Mouse (Mus musculus) limb, embryonic 11.5 days (tissue): ENCODE results near the gene Myh7b. TPM values are rescaled to one million over a fixed set of nuclear protein-coding genes. Genes with fewer than 3 reads are reported as not detected.
A peak's percentile ranks its signal among the peaks of the same experiment; 100 is the strongest.

ENCODE experiments used
- ATAC-seq: fragments of 200-750 bp; cut with Nextera tagmentation; 2 replicates; pipeline ENCODE4 v1.8.0; 2017; ENCODE audit warnings: low read depth; ENCODE audit not compliant: insufficient number of reproducible peaks, low FRiP score, low TSS enrichment
- DNase-seq: peaks from one replicate; pipeline ENCODE4 v3.0.0-alpha.2; 2015; ENCODE audit warnings: low spot score
- H3K27ac ChIP-seq: fragments of 300-500 bp; sonication (generic); replicated peaks from 2 replicates; pipeline ENCODE4 v1.5.1; 2014; ENCODE audit warnings: low read depth, mild to moderate bottlenecking, low read length
- H3K27me3 ChIP-seq: fragments of 300-500 bp; sonication (generic); 2 replicates; pipeline ENCODE4 v1.6.1; 2014; ENCODE audit warnings: mild to moderate bottlenecking, low read length, mixed read lengths; ENCODE audit not compliant: control insufficient read depth, insufficient read depth
- H3K36me3 ChIP-seq: fragments of 300-500 bp; sonication (generic); 2 replicates; pipeline ENCODE4 v1.6.1; 2014; ENCODE audit warnings: mild to moderate bottlenecking, low read length, moderate library complexity, mixed read lengths; ENCODE audit not compliant: control insufficient read depth, insufficient read depth
- H3K4me1 ChIP-seq: fragments of 300-500 bp; sonication (generic); 2 replicates; pipeline ENCODE4 v1.6.1; 2014; ENCODE audit warnings: low read length, mixed read lengths; ENCODE audit not compliant: control insufficient read depth, insufficient read depth
- H3K4me2 ChIP-seq: fragments of 300-500 bp; sonication (generic); 2 replicates; pipeline ENCODE4 v1.6.1; 2014; ENCODE audit warnings: low read depth, mild to moderate bottlenecking, moderate library complexity; ENCODE audit not compliant: severe bottlenecking
- H3K4me3 ChIP-seq: fragments of 300-500 bp; sonication (generic); 2 replicates; pipeline ENCODE4 v1.5.1; 2014; ENCODE audit warnings: low read depth, low read length
- H3K9ac ChIP-seq: fragments of 300-500 bp; sonication (generic); 2 replicates; pipeline ENCODE4 v1.6.1; 2014; ENCODE audit warnings: mild to moderate bottlenecking, low read length
- H3K9me3 ChIP-seq: fragments of 300-500 bp; sonication (generic); 2 replicates; pipeline ENCODE4 v1.6.1; 2016; ENCODE audit warnings: low read length; ENCODE audit not compliant: control insufficient read depth
- WGBS: fragments of 180-500 bp; shearing (Covaris S2); extraction: QIAGEN DNeasy Blood & Tissue Kit; methylation state at CpG from one replicate; pipeline ENCODE4 v1.1.7; 2014; 5-methylcytosine and 5-hydroxymethylcytosine counted together
- microRNA counts: library from miRNA; unstranded; fragments of <30 nt; microRNA quantifications from one replicate; lab custom pipeline; 2016
- microRNA-seq: library from miRNA; unstranded; fragments of <30 nt; microRNA quantifications from one replicate; pipeline ENCODE4, GENCODE M21; 2016
- polyA plus RNA-seq: library from polyadenylated mRNA; unstranded; fragments of >200 nt; fragmentation: Nextera tagmentation; extraction: Ambion mirVana; gene quantifications from 2 replicates; pipeline ENCODE4 v1.2.1, GENCODE M21; 2014

Gene Myh7b
- polyA plus RNA-seq, 1 experiment from 2014 or later = 0.67 TPM

DNA sequence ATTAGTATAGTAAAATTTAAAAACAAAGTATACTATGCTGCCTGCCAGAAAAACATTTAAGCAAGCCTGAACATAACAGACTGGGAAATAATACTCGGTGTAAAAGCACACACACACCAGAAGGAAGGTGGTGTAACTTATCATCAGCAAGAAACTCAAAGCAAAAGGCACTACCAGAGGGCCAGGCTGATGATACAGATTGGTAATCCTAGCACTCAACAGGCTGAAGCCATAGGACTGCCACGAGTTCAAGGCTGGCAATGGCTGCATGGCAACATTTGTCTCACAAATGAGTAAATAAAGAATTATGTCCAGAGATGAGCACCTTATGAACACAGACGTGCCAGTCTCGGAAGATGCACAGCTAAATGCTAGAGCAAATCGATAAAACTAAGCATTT is 72.8 kb downstream of the Myh7b start:
- ATAC-seq = no peak
- no peak overlapping the region for H3K9ac ChIP-seq
- H3K27me3 ChIP-seq = no peaks in the 10 kb centered on the region

More for the DNA sequence above, 72.8 kb downstream of the Myh7b start:
- Histone ChIP-seq H3K9me3 (no peaks in the 10 kb centered on the region), H3K4me2 (no peak overlapping the region), H3K4me3 (no peak overlapping the region), H3K4me1 (no peaks in the 10 kb centered on the region), H3K36me3 (no peaks in the 10 kb centered on the region), H3K27ac (no peak overlapping the region)
- WGBS = 93% methylated on average over 5 of the region's 5 CpGs
- DNase-seq = no peak

MicroRNAs within 50 kb of the gene (microRNA counts, 519-probe panel; counts per million panel counts)
- not detected for microRNA mmu-miR-499 (lab: Ali Mortazavi, UCI)

Small RNAs within 50 kb of the gene (microRNA-seq; reads per million reads assigned to microRNA genes)
- gene Mir499 = 4.3 reads per million, percentile 7 among the genes with 10 or more reads in this experiment

Other genes starting within 250 kb of the Myh7b start
- gene Trp53inp2, start 230.2 kb upstream of the Myh7b start, polyA plus RNA-seq = 17.5 and 19.3 TPM in 2 replicates
- 31.0 and 35.7 TPM in 2 replicates for gene Ncoa6, start 137.3 kb upstream of the Myh7b start, polyA plus RNA-seq
- gene Acss2, start 93.3 kb upstream of the Myh7b start, polyA plus RNA-seq = 9.2 and 10.7 TPM in 2 replicates
- 2.2 and 2.3 TPM in 2 replicates for gene Ggt7, start 93.0 kb upstream of the Myh7b start, polyA plus RNA-seq
- gene Gss, start 18.4 kb upstream of the Myh7b start, polyA plus RNA-seq = 22.8 and 24.2 TPM in 2 replicates
- 142 and 143 TPM in 2 replicates for gene Trpc4ap, start 81.2 kb downstream of the Myh7b start, polyA plus RNA-seq
- 21.5 and 24.9 TPM in 2 replicates for gene Edem2, start 118.3 kb downstream of the Myh7b start, polyA plus RNA-seq
- not detected in 2 replicates for gene Gm17581, start 124.7 kb downstream of the Myh7b start, polyA plus RNA-seq
- 2.7 and 3.6 TPM in 2 replicates for gene Procr, start 139.9 kb downstream of the Myh7b start, polyA plus RNA-seq
- not detected in 2 replicates for gene Mmp24, start 164.1 kb downstream of the Myh7b start, polyA plus RNA-seq
- 6.2 and 6.4 TPM in 2 replicates for gene BC029722, start 208.2 kb downstream of the Myh7b start, polyA plus RNA-seq
- gene Eif6, start 215.7 kb downstream of the Myh7b start, polyA plus RNA-seq = 201 and 215 TPM in 2 replicates
- gene Fam83c, start 223.6 kb downstream of the Myh7b start, polyA plus RNA-seq = 0.30 and 0.32 TPM in 2 replicates